Mouse (Mus musculus): ENCODE measurements around the gene Srr. TPM values are rescaled to one million over a fixed set of nuclear protein-coding genes. Genes with fewer than 3 reads are reported as not detected.

The Srr gene
- polyA plus RNA-seq, 1 experiment from 2014 or later = 24.4 TPM

DNA sequence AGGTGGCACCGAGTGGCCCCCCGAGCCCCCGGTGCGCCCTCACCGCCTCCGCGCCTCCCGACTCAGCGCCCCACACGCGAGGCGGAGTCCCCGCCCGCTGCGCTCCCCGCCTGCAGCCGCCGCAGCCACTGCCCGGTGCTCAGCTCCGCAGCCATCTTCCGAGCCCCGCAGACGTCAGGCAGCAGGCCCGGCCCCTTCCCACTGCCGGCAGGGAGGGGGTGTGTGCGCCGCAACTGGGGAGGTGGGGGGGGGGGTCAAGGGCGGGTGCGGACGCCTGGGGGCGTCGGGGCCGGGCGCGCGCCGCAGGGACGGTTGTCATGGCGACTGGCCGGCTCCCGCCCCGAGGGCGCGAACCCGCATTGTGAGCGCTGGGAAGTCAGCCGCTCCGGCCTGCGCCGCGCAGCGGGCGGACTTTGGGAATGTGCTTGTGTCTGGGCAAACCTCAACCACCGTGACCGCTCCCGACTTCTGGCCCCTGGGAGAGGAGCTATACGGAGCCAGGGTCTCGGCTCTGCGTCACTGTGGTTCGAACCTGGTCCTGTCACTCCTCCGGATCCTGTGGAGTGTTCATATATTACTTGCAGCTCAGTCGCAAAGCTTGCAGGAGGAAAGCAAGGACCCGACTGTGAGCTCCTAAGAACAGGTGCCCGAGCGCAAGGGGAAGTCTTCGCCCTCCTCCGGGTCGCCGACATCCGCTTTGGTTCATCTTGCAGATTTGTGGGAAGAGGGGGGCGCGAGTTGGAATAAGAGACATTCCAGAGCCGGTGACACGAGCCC, 28.7 kb downstream of the Srr start, which contains the start of gene Sgsm2:
TSS of gene Sgsm2 (minus strand) at position 160 of the 777 bp plus-strand sequence.
- peak; percentile 88 for DNase-seq (ENCODE audit: low spot score)
- under 1% methylated on average over 74 of the region's 74 CpGs for WGBS
- H3K4me3 ChIP-seq = peak within 1 kb of the TSS; percentile 92
- H3K27ac ChIP-seq = peak within 1 kb of the TSS; percentile 93
- no peaks in the 10 kb centered on the region for H3K9me3 ChIP-seq
- no peaks in the 10 kb centered on the region for H3K27me3 ChIP-seq (ENCODE audit: insufficient read depth, poor library complexity, severe bottlenecking)
- peaks cover 33% of the 10 kb centered on the region for H3K4me1 ChIP-seq (replicated peaks)
- H3K36me3 ChIP-seq = peaks cover 30% of the 10 kb centered on the region

DNA sequence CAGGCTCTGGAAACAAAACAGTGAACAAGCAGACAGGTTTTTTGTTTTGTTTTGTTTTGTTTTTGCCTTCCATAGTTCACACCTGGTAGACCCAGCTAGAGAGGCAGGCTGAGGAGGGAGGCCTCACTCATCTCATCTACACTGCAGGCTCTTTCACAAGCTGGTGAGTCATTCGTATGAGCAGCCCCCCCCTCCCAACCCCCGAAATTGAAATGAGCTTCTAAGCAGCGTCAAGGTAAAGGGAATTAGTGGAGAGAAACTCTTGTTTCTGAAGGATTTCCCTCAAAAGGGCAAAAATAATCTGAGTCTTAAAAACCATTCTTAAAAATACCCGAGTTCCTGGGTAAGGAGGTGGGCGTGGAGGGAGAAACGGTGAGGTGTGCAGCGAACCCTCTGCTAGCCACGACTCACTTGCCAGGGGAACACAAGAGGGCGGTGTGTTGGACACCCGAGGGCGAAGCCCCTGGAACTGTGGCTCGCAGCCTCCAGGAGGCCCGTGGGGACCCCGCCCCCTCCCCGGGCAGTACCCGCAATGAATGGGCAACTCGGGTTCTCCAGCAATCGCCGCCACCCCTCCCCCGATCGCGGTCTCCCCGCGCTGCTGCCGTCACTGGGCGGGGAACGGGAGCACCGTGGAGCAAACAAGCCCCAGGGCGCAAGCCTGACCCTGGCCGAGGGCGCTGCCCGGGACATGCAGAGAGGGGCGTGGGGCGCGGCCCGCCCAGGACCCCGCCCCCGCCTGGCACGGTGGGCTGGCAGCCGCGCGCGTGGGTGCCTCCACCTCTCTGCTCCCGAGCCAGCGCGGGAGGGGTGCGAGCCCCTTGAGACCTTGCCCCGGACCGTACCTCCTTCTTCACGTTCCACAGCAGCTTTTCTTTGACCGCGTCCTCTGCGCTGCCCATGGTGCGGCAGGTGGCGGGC, 29.5 kb downstream of the Srr start:
- 1% methylated on average over 54 of the region's 55 CpGs for WGBS

DNA sequence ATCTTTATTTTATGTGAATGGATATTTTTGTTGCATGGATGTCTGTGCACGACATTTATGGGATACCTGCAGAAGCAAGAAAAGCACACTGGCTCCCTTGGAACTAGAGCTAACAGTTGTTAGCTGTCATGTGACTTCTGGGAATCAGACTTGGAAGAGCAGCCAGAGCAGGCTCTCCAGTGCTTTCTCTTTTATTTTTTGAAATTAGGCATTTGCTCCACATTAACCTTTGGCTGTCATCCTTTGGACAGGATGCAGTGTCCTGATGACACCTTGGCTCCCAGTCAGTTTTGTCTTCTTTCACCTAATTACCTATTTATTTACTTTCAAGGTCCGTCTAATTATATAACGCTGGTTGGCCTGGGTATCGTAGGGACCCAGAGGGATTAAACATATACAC, 31.1 kb downstream of the Srr start:
- Histone ChIP-seq H3K27ac (no peak overlapping the region), H3K27me3 (ENCODE audit: insufficient read depth, poor library complexity, severe bottlenecking) (no peaks in the 10 kb centered on the region), H3K9me3 (no peaks in the 10 kb centered on the region), H3K4me1 (replicated peaks) (peaks cover 30% of the 10 kb centered on the region), H3K36me3 (peaks cover 13% of the 10 kb centered on the region), H3K4me3 (no peak overlapping the region)
- no peak for DNase-seq (ENCODE audit: low spot score)
- 89% methylated on average over 4 of the region's 4 CpGs for WGBS

More for the DNA sequence above, 29.5 kb downstream of the Srr start:
- Histone ChIP-seq H3K4me3 (peak overlapping the region; percentile 92), H3K4me1 (replicated peaks) (peaks cover 33% of the 10 kb centered on the region), H3K36me3 (peaks cover 29% of the 10 kb centered on the region), H3K9me3 (no peaks in the 10 kb centered on the region), H3K27me3 (ENCODE audit: insufficient read depth, poor library complexity, severe bottlenecking) (no peaks in the 10 kb centered on the region), H3K27ac (peak overlapping the region; percentile 93)
- peak; percentile 67 for DNase-seq (ENCODE audit: low spot score)

DNA sequence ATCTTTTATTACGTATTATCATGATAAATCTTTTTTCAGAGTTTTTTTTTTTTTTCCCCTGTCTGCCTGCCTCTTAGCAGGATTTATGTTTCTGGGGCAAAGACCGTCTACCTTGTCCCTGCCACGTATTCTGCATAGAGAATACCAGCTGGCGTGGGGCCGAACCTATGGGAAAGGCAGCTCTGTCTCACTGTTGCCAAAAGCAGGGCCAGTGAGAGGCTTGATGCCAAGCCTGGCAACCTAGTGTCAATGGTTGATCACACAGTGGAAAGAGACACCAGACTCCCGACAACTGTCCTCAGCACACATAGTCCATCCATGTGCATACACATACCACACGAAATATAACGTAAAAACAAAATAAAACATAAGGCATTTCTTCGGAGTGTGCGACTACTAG, 42.6 kb downstream of the Srr start:
- 93% methylated on average over 10 of the region's 10 CpGs for WGBS
- DNase-seq (ENCODE audit: low spot score) = no peak
- H3K9me3 ChIP-seq = no peaks in the 10 kb centered on the region
- no peaks in the 10 kb centered on the region for H3K27me3 ChIP-seq (ENCODE audit: insufficient read depth, poor library complexity, severe bottlenecking)
- peaks cover 17% of the 10 kb centered on the region for H3K36me3 ChIP-seq
- H3K27ac ChIP-seq = no peak overlapping the region
- H3K4me1 ChIP-seq (replicated peaks) = peaks cover 11% of the 10 kb centered on the region; the same call in 1 of the 2 replicates
- no peak overlapping the region for H3K4me3 ChIP-seq

DNA sequence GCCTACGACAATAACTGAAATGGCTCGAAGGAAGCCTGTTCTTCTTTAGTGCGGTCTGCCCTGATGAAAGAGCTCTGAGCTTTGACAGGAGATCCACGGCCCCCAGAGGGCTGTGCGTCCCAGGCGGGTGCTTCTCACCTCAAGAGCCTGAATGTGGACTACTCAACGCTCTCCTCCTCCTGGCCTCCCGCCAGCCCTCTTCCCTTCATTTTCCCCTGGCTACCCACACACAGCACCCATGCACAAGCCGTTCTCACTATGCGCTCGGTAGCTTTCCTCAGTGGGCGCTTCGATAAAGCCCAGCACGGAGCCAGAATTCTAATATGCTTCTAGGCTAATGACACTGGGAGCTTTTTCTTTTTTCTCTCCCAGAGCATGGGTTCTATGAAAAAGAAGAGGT, 43.8 kb downstream of the Srr start:
- no peak for DNase-seq (ENCODE audit: low spot score)

DNA sequence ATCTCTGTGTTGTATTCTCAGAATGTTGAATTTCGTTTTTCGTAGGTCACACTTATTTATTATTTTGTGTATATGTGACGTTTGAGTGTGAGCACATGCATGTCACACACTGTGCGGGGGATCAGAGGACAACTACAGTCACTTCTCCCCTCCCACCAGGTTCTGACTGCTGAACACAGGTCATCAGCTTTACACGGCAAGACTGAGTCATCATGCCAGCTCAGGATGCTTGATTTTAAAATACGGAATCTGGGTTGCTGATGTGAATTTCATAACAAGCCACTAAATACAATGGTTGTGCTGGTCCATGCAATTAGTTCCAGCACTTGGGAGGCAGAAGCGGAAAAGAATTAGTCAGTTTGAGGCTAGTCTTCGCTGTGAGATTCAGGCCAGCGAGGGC, 44.7 kb downstream of the Srr start:
- no peak overlapping the region for H3K27ac ChIP-seq
- WGBS = 90% methylated on average over 9 of the region's 9 CpGs
- H3K4me3 ChIP-seq = no peak overlapping the region
- peaks cover 17% of the 10 kb centered on the region for H3K36me3 ChIP-seq
- H3K4me1 ChIP-seq (replicated peaks) = peaks cover 27% of the 10 kb centered on the region
- no peaks in the 10 kb centered on the region for H3K27me3 ChIP-seq (ENCODE audit: insufficient read depth, poor library complexity, severe bottlenecking)
- H3K9me3 ChIP-seq = no peaks in the 10 kb centered on the region
- DNase-seq (ENCODE audit: low spot score) = no peak

More for the DNA sequence above, 43.8 kb downstream of the Srr start:
- Histone ChIP-seq H3K4me3 (no peak overlapping the region), H3K9me3 (no peaks in the 10 kb centered on the region), H3K27ac (peak overlapping the region; percentile 23), H3K4me1 (replicated peaks) (peaks cover 18% of the 10 kb centered on the region), H3K36me3 (peaks cover 17% of the 10 kb centered on the region), H3K27me3 (ENCODE audit: insufficient read depth, poor library complexity, severe bottlenecking) (no peaks in the 10 kb centered on the region)
- 74% methylated on average over 14 of the region's 14 CpGs for WGBS

DNA sequence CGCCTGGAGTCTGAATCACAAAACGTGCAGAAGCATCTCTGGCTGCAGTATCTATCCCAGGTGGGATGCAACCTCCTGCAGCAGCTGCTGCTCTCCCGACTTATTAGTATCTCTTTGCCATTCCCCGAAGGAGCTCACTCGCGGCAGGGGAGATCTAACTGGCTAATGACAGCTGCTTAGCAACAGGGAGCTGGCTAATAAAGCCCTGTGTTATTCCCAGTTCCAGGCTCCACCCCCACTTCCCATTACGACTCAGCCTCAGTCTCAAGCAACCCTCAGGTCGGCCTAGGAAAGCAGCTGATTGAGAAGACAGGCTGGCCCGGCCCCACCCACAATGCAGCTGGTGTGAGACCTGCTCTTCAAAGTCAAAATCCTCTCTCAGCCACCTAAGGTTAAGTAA, 48.9 kb downstream of the Srr start:
- Histone ChIP-seq H3K36me3 (no peaks in the 10 kb centered on the region), H3K27me3 (ENCODE audit: insufficient read depth, poor library complexity, severe bottlenecking) (no peaks in the 10 kb centered on the region), H3K27ac (peak overlapping the region; percentile 20; the same call in 1 of the 2 replicates), H3K9me3 (no peaks in the 10 kb centered on the region), H3K4me3 (peak overlapping the region; percentile 23; the same call in 1 of the 2 replicates), H3K4me1 (replicated peaks) (peaks cover 31% of the 10 kb centered on the region)
- WGBS = 4% methylated on average over 9 of the region's 9 CpGs
- DNase-seq (ENCODE audit: low spot score) = peak; percentile 71

DNA sequence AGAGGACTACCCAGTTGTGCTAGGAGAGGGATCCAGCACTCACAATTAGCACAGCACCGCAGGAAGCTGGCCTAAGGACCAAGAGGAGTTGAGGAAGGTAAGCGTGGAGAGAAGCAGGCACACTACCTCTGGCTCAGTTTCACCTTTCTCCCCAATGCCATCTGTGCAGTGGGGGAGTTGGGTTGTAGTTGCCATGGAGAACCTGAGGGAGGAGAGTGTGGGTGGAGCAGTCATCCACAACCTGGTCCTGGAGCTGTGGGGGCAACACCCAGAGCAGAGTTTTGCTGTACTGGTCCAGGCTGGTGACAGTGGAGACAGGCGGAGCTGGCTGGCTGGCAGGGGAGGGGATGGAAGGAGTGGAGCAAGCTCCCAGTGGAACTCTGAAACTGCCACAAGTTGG, 51.1 kb downstream of the Srr start:
- WGBS = 70% methylated on average over 3 of the region's 3 CpGs
- H3K4me1 ChIP-seq (replicated peaks) = peaks cover 36% of the 10 kb centered on the region
- no peaks in the 10 kb centered on the region for H3K36me3 ChIP-seq
- no peaks in the 10 kb centered on the region for H3K9me3 ChIP-seq
- H3K4me3 ChIP-seq = no peak overlapping the region
- no peak for DNase-seq (ENCODE audit: low spot score)
- 0 out of 2 replicates have a peak overlapping the region, but pooled peaks have one; percentile 40 for H3K27ac ChIP-seq
- no peaks in the 10 kb centered on the region for H3K27me3 ChIP-seq (ENCODE audit: insufficient read depth, poor library complexity, severe bottlenecking)

DNA sequence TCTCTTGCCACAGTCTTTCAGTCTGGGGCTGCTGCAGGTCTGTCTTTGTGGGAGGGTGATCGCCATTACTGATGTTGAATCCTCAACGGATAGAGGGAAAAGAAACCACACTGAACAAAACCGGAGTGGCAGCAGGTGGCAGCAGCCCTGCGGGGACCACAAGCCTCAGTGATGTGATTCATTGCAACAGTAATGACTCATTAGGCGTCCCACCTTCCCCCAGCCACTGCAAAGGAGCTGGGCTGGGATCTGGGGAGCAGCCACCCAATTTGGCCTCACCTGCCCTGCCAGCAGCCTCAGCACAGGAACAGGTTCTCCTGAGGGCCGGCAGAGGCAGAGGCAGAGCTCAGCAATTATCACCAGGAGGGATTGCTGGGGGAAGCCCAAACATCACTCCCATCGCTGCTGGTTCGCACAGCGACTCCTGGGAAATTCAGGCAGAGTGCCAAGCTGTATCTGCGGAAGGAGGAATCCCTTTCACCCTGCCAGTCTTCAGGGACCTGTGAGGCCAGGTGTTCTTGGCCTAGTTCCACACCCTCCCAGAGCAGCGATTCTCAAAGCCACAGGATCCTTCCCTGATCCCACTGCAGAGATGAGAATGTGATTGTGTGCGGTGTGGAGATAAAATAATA, 54.6 kb downstream of the Srr start:
- WGBS = 39% methylated on average over 12 of the region's 12 CpGs
- H3K36me3 ChIP-seq = peaks cover 27% of the 10 kb centered on the region
- peaks cover 29% of the 10 kb centered on the region for H3K4me1 ChIP-seq (replicated peaks)
- H3K27me3 ChIP-seq (ENCODE audit: insufficient read depth, poor library complexity, severe bottlenecking) = no peaks in the 10 kb centered on the region
- H3K4me3 ChIP-seq = no peak overlapping the region
- no peak for DNase-seq (ENCODE audit: low spot score)
- H3K27ac ChIP-seq = 0 out of 2 replicates have a peak overlapping the region, but pooled peaks have one; percentile 6
- no peaks in the 10 kb centered on the region for H3K9me3 ChIP-seq

DNA sequence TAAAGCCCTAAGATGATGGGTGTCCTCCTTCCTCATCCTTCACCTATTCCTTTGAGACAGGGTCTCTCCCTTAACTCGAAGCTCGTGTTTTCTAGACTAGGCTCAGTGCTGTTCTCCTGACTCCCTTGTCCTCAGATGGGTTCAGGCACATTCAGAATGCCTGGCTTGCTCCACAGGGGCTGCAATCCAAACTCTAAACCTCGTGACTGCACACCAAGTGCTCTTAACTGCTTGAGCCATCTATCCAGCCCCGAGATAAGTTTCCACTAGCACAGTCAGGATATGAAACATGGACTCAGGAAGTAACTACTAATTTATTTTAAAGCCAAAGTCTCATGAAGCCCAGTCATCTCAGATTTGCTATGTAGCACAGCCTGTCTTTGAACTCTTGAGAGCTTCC, 55.2 kb downstream of the Srr start:
- 77% methylated on average over 4 of the region's 4 CpGs for WGBS
- no peak overlapping the region for H3K27ac ChIP-seq
- H3K27me3 ChIP-seq (ENCODE audit: insufficient read depth, poor library complexity, severe bottlenecking) = no peaks in the 10 kb centered on the region

DNA sequence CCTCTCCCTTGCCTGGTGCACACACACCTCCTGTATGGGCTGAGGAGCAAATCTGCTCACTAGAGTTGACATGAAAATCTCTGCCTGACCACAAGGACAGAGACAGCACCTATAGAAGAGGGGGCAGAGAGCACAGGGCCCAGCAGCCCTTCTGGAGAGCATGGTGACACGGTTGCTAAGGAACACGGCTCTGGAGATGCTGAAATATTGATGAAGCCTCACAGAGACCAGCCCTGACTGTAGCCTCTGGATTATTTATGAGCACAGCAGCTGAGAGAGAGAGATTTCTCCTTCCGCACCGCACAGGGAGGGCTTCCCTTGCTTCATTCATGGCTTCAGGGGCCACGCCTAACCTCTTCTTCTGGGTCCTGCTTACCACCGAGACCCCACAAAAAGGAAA, 56.1 kb downstream of the Srr start:
- Histone ChIP-seq H3K27ac (peak overlapping the region; percentile 69), H3K4me1 (replicated peaks) (peaks cover 25% of the 10 kb centered on the region), H3K27me3 (ENCODE audit: insufficient read depth, poor library complexity, severe bottlenecking) (no peaks in the 10 kb centered on the region), H3K4me3 (no peak overlapping the region), H3K36me3 (peaks cover 38% of the 10 kb centered on the region), H3K9me3 (no peaks in the 10 kb centered on the region)
- 77% methylated on average over 6 of the region's 6 CpGs for WGBS
- no peak for DNase-seq (ENCODE audit: low spot score)

More for the DNA sequence above, 55.2 kb downstream of the Srr start:
- no peak for DNase-seq (ENCODE audit: low spot score)
- Histone ChIP-seq H3K4me1 (replicated peaks) (peaks cover 29% of the 10 kb centered on the region), H3K4me3 (no peak overlapping the region), H3K9me3 (no peaks in the 10 kb centered on the region), H3K36me3 (peaks cover 28% of the 10 kb centered on the region)

DNA sequence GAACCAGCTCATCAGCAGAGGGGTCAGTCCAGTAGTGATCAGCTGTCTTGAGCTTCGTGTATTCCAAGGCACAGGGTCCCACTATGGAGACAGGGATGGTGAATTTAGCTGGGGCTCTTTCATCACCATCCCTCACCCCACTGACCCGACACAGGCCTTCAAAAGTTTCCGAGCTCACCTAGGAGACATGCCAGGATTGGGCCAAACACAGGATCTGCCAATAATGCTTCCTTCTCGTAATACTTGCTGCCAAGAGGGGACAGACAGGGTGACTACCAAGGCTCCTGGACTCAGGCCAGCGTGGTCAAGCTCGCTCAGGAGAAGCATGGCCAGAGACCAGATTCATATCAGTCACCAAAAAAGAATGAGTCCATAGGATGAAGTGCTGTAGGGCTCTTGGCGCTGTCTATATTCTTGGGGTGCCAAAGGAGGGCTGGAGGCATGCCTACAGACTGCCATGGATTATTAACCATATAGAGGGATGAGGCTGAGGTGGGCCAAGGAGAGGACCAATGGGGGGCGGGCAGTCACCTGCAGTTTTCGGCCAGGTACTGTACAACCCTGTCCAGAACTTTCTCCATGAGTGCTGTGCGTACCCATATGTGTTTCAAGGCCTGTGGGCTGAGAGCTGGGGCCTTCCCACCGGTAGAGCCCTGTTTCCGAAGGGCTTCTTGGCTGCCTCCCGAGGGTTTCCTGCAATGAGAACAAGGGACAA, 57.5 kb downstream of the Srr start:
- WGBS = 89% methylated on average over 13 of the region's 13 CpGs
- DNase-seq (ENCODE audit: low spot score) = no peak
- H3K36me3 ChIP-seq = peaks cover 44% of the 10 kb centered on the region
- no peaks in the 10 kb centered on the region for H3K27me3 ChIP-seq (ENCODE audit: insufficient read depth, poor library complexity, severe bottlenecking)
- no peaks in the 10 kb centered on the region for H3K9me3 ChIP-seq
- no peak overlapping the region for H3K4me3 ChIP-seq
- peaks cover 23% of the 10 kb centered on the region for H3K4me1 ChIP-seq (replicated peaks)
- H3K27ac ChIP-seq = no peak overlapping the region

Data from hindbrain, embryonic 10.5 days (tissue).